13 mouse cellular contexts compared by ENCODE assay signal in the genomic region with DNA sequence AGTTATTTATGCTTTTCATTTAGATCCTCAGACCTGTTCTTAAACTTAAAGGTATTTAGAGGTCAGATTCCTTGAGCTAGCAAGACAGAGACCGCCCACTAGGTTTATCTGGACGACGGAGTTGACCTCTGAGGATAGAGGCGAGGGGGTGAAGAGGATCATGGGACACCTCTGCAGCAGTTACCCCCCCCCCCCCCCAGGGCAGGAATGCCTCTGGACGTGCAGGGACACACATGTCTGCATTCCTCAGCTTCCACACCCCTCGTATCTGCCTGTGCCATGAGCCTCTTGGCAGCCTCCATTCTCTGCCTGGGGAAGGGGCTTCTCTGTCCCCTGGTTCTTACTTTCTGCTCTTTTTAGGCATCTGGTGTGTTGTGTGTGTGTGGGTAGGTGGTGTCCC. TPM values are rescaled to one million over a fixed set of nuclear protein-coding genes. Genes with fewer than 3 reads are reported as not detected.
DNase-seq lines count a peak whose midpoint lies in the region; ATAC-seq lines count a peak whose summit lies in the region.
"Had no signal": no experiment of that assay in that cellular context is flagged by ENCODE, and none has a peak within 500 bp of the region (broad histone marks: within the 10 kb centered on the region; RNA-seq: fewer than 3 reads in every experiment).

No protein-coding gene starts in this region.

- no peaks in the 10 kb centered on the region for H3K27me3 ChIP-seq in heart, embryonic 14.5 days (ENCODE audit: control insufficient read depth, insufficient read depth, low read length)
- H3K27me3 ChIP-seq in lung, embryonic 15.5 days = no peaks in the 10 kb centered on the region
- H3K27me3 ChIP-seq in forebrain, embryonic 12.5 days = no peaks in the 10 kb centered on the region
- H3K27me3 ChIP-seq in limb, embryonic 15.5 days = no peaks in the 10 kb centered on the region

- H3K36me3 ChIP-seq in heart, embryonic 14.5 days (ENCODE audit: control insufficient read depth, insufficient read depth, low read length) = 0 out of 2 replicates have a peak, but pooled peaks cover 4% of the 10 kb centered on the region
- H3K36me3 ChIP-seq in lung, embryonic 15.5 days = no peaks in the 10 kb centered on the region
- H3K36me3 ChIP-seq in forebrain, embryonic 12.5 days (replicated peaks) = peaks cover 3% of the 10 kb centered on the region
- H3K36me3 ChIP-seq in limb, embryonic 15.5 days = no peaks in the 10 kb centered on the region; the same call in 1 of the 2 replicates

- H3K4me3 ChIP-seq in heart, embryonic 14.5 days (ENCODE audit: control insufficient read depth in 1 of 2, insufficient read depth in 1 of 2, low read depth in 1 of 2, low read length in 2 of 2) = no peak overlapping the region
- H3K4me3 ChIP-seq in lung, embryonic 15.5 days = no peak overlapping the region
- no peak overlapping the region for H3K4me3 ChIP-seq in forebrain, embryonic 12.5 days (replicated peaks)
- no peak overlapping the region for H3K4me3 ChIP-seq in limb, embryonic 15.5 days

- H3K27ac ChIP-seq in heart, embryonic 14.5 days (replicated peaks in 1 of 2; ENCODE audit: control insufficient read depth in 1 of 2, insufficient read depth in 1 of 2, low read depth in 2 of 2, low read length in 2 of 2) = peak overlapping the region; percentile 90 to 95
- H3K27ac ChIP-seq in lung, embryonic 15.5 days = no peak overlapping the region
- H3K27ac ChIP-seq in forebrain, embryonic 12.5 days = peak overlapping the region; percentile 19; the same call in 1 of the 2 replicates
- peak overlapping the region; percentile 38 for H3K27ac ChIP-seq in limb, embryonic 15.5 days
- H3K27ac ChIP-seq: hindbrain, embryonic 14.5 days had no signal

- no peaks in the 10 kb centered on the region for H3K9me3 ChIP-seq in heart, embryonic 14.5 days (ENCODE audit: control insufficient read depth, low read length)
- no peaks in the 10 kb centered on the region for H3K9me3 ChIP-seq in lung, embryonic 15.5 days
- no peaks in the 10 kb centered on the region for H3K9me3 ChIP-seq in forebrain, embryonic 12.5 days
- H3K9me3 ChIP-seq in limb, embryonic 15.5 days = no peaks in the 10 kb centered on the region

- H3K4me2 ChIP-seq in heart, embryonic 14.5 days (ENCODE audit: low read length) = 0 out of 2 replicates have a peak overlapping the region, but pooled peaks have one; percentile 14
- no peak overlapping the region for H3K4me2 ChIP-seq in lung, embryonic 15.5 days
- H3K4me2 ChIP-seq in forebrain, embryonic 12.5 days = no peak overlapping the region
- no peak overlapping the region for H3K4me2 ChIP-seq in limb, embryonic 15.5 days
- H3K4me2 ChIP-seq: hindbrain, embryonic 14.5 days had no signal

- WGBS in heart, embryonic 14.5 days = 11% methylated on average over 6 of the region's 6 CpGs
- WGBS in lung, embryonic 15.5 days = 32% methylated on average over 6 of the region's 6 CpGs
- WGBS in forebrain, embryonic 12.5 days = 65% methylated on average over 5 of the region's 6 CpGs
- WGBS in limb, embryonic 15.5 days = 26% methylated on average over 6 of the region's 6 CpGs

- H3K9ac ChIP-seq in heart, embryonic 14.5 days (ENCODE audit: low read length) = 0 out of 2 replicates have a peak overlapping the region, but pooled peaks have one; percentile 18
- H3K9ac ChIP-seq in lung, embryonic 15.5 days = no peak overlapping the region
- no peak overlapping the region for H3K9ac ChIP-seq in forebrain, embryonic 12.5 days
- no peak overlapping the region for H3K9ac ChIP-seq in limb, embryonic 15.5 days
- H3K9ac ChIP-seq: hindbrain, embryonic 14.5 days had no signal

- H3K4me1 ChIP-seq in heart, embryonic 14.5 days (ENCODE audit: control insufficient read depth in 2 of 2, insufficient read depth in 2 of 2, low read length in 2 of 2) = peaks cover 41 to 66% of the 10 kb centered on the region in 2 experiments
- H3K4me1 ChIP-seq in lung, embryonic 15.5 days = peaks cover 27% of the 10 kb centered on the region
- H3K4me1 ChIP-seq in forebrain, embryonic 12.5 days = peaks cover 59% of the 10 kb centered on the region
- peaks cover 43% of the 10 kb centered on the region for H3K4me1 ChIP-seq in limb, embryonic 15.5 days

- peak; percentile 88 for ATAC-seq in heart, embryonic 14.5 days (ENCODE audit: insufficient number of reproducible peaks, insufficient read depth, low FRiP score, low read depth)
- 0 out of 2 replicates have a peak, but pooled peaks have one; percentile 29 for ATAC-seq in lung, embryonic 15.5 days (ENCODE audit: borderline replicate concordance, extremely low read depth, low FRiP score, low TSS enrichment)
- no peak for ATAC-seq in forebrain, embryonic 12.5 days (ENCODE audit: low FRiP score)
- ATAC-seq in limb, embryonic 15.5 days (ENCODE audit: insufficient number of reproducible peaks, low FRiP score, low TSS enrichment, low read depth) = no peak
- ATAC-seq: midbrain, embryonic 16.5 days had no signal

- no peak for DNase-seq in heart, adult 9 months (ENCODE audit: low spot score in 2 of 2)
- no peak for DNase-seq in lung, postnatal 14 days
- DNase-seq in urinary bladder, postnatal 25 days (ENCODE audit: low spot score) = no peak
- no peak for DNase-seq in gastrocnemius, postnatal 10 days
- DNase-seq: adrenal gland, adult 8-10 months; lung, postnatal 4 days; right cerebral cortex, postnatal 4 days had no signal

RNA-seq across cellular contexts. Expression of a gene that starts 19.8 kb away (rescaled TPM):
- 9.7 and 10.4 TPM in 2 replicates for polyA plus RNA-seq in heart, embryonic 14.5 days (2014; fragmentation: Nextera tagmentation; extraction: Ambion mirVana)
- 14.8 and 16.6 TPM in 2 replicates for polyA plus RNA-seq in lung, embryonic 15.5 days (2015; fragmentation: Nextera tagmentation; extraction: Ambion mirVana)
- 16.6 and 17.9 TPM in 2 replicates for polyA plus RNA-seq in forebrain, embryonic 12.5 days (2016; fragmentation: Nextera tagmentation; extraction: Ambion mirVana)
- polyA plus RNA-seq in limb, embryonic 15.5 days (2015; fragmentation: Nextera tagmentation; extraction: Ambion mirVana) = 10.3 and 12.7 TPM in 2 replicates
- 1 to 10 TPM; 6.0 to 6.1 TPM for total RNA-seq in gastrocnemius, postnatal 10 days (2021)

Comparison
In these comparisons a context has a peak if more than half of its experiments do, and no peak if none do; other contexts are left out.
1. ATAC-seq: peak in heart, embryonic 14.5 days (single experiment) and lung, embryonic 15.5 days (single experiment); none in forebrain, embryonic 12.5 days (single experiment) and limb, embryonic 15.5 days (single experiment).